Mouse (Mus musculus): ENCODE data around the gene Gm12248.

The Gm12248 gene

GRCm38 (mm10) chr11:58093021-58093528 lies at the start of gene Gm12248:
Gm12248 (minus strand) TSS chr11:58093134.
- DNase-seq (ENCODE audit: low read depth), result no peak

GRCm38 (mm10) chr11:58139466-58139865 lies 46.5 kb upstream of the Gm12248 start:
- peak; percentile 68 for DNase-seq (ENCODE audit: low read depth)

- peak; percentile 44 for DNase-seq (ENCODE audit: low read depth)
Observed at GRCm38 (mm10) chr11:58138821-58139220, 45.9 kb upstream of the Gm12248 start.

GRCm38 (mm10) chr11:58136677-58137076 lies 43.7 kb upstream of the Gm12248 start:
- no peak for DNase-seq (ENCODE audit: low read depth)

- DNase-seq (ENCODE audit: low read depth), result no peak
Observed at GRCm38 (mm10) chr11:58135296-58135695, 42.4 kb upstream of the Gm12248 start.

GRCm38 (mm10) chr11:58134869-58135268 lies 41.9 kb upstream of the Gm12248 start:
- peak; percentile 62 for DNase-seq (ENCODE audit: low read depth)

- peak; percentile 72 for DNase-seq (ENCODE audit: low read depth)
Observed at GRCm38 (mm10) chr11:58132026-58132425, 39.1 kb upstream of the Gm12248 start.

GRCm38 (mm10) chr11:58129302-58129843 lies 36.4 kb upstream of the Gm12248 start:
- no peak for DNase-seq (ENCODE audit: low read depth)

DNA sequence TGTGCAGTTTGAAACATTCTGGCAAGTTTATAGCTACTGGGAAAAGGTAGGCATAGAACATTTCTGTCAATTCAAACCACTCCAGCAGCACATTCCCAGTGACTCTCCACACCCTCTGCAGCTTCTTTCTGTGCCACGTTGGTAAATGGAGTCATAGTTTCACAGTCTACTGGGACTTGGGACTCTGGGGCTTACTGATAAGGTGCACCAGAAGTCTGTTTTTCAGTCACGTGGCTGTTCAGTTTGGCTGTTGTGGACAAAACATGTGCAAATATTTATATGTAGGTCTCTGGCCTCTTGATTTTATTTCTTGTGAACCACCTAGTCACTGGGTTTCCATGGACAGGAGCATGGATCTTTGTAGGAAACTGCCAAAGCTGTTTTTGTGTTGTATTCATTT lies 34.6 kb upstream of the Gm12248 start:
- DNase-seq (ENCODE audit: low read depth), result no peak

DNA sequence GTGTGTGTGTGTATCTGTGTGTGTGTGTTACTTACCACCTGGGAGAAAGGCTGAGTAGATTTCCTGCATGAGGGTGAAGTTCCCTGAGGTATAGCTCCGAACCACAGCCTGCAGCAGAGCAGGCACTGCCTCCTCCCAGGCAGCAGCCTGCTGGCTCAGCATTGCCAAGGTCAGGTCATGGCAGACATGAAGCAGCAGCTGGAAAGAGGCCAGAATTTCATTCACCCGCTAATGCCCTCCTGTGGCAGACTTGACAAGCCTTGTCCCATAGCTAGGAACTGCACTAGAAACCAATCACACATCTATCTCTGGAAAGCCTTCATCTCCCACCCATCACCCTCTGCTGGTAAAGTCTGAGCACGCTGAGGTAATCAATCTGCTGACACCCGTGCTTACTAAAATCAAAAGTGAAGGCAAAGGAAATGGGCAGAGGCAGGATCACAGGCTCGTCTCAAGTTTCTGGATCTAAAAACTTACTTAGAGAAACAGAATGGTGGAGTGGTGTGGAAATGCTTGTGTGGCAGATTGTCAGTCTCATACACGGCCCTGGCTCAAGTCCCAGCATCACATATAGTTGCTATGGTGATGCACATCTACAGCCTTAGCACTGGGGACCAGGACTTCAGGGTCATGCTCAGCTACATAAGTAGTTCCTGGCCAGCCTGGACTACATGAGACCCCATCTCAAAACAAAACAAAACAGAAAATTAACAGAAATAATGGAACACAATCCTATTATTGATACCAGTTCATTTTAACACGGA lies 33.6 kb upstream of the Gm12248 start:
- DNase-seq (ENCODE audit: low read depth), result no peak

- no peak for DNase-seq (ENCODE audit: low read depth)
Observed at GRCm38 (mm10) chr11:58125021-58125420, 32.1 kb upstream of the Gm12248 start.

- DNase-seq (ENCODE audit: low read depth), result no peak
Observed at GRCm38 (mm10) chr11:58123711-58124110, 30.8 kb upstream of the Gm12248 start.

DNA sequence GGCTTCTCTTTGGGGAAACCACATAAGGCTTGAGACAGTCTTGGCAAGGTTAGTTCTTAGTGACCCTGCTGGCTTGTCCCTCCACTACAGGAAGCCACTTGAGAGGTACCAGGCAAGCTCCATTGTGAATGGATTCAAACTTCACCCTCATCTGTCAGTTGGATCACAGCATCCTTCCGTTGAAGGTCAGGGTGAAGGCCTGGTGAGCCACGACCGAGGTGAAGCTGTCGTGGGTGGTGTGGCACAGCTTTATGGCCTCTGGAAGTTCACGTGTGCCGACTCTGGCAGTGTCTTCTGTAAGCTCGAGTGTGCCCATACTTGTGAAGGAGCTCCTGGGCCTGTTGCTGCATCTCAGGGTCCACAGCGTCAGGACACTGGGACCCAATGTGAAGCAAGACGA lies 28.4 kb upstream of the Gm12248 start:
- no peak for DNase-seq (ENCODE audit: low read depth)

DNA sequence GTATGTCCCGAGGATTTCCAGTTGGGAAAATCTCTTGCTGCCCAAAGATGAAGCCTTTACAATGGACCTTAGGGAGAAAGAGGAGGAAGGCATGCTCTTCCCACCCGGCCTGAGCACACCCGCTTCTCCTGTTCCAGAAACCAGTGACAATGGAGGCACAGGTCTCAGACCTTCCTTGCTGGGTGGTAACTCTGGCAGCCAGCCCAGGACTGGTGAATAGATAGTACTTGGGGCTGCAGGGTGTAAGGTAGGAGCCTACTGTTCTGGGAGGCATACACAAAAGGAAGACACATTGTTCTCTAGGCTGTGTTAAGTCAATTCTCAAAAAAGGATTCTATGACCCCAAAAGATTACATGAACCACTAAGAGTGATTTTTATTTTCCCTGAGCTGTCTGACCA lies 27.7 kb upstream of the Gm12248 start:
- DNase-seq (ENCODE audit: low read depth), result no peak

DNA sequence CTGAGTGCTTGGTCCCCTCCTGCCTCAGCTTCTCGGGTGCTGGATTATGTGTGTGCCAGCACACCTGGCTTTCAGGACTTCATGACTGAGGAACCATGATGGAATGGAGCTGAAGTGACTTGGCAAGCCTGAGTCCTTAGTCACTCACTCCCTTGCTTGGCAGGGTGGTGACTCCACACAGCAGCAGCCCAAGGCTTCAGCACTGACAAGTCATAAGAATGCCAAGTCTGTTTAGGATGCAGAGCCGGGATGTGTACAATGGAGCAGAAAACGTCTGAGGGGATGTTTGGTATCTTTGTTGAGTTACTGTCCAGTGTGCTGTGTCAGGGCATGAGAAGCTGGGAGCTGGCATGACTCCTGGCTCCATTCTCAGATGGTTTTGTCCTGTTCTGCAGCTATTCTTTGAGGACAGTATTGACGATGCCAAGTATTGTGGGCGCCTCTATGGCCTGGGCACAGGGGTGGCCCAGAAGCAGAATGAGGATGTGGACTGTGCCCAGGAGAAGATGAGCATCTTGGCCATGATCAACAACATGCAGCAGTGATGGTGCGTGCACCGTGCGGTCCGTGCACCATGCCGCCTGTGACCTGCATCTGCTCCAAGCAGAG lies 24.2 kb upstream of the Gm12248 start:
- no peak for DNase-seq (ENCODE audit: low read depth)

- no peak for DNase-seq (ENCODE audit: low read depth)
Observed at GRCm38 (mm10) chr11:58116560-58116959, 23.6 kb upstream of the Gm12248 start.

DNA sequence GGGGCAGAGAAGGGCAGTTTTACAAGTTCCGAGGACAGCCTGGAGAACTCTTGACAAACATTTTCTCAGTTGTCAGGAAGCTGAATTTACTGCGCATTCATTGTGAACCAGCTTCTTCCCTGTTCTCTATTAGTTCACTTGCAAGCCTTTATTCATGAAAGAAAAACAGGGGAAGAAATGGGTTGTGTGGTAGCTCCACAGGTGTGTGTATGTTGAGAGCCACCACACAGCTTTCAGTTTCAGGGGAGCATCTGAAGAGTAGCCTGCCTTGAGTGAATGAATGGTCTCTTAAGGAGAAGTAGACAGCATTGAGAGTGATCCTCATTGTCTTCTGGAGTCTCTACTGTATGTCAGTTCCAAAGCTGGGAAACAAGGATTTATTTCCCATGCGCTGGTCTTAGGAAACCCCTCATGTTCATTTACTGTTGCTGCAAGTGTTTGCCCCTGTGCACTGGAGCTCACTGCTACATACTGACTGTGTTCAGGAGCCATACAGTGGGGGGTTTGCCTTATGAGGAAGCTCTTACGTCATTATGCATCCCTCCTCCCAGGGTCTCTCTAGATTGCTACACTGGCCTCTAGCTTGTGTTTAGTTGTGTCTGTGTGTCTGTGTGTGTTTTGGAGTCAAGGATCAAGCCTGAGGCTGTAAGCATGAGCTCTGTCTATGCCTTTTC lies 14.9 kb upstream of the Gm12248 start:
- DNase-seq (ENCODE audit: low read depth), result no peak

- DNase-seq (ENCODE audit: low read depth), result no peak
Observed at GRCm38 (mm10) chr11:58107009-58107408, 14.1 kb upstream of the Gm12248 start.

- no peak for DNase-seq (ENCODE audit: low read depth)
Observed at GRCm38 (mm10) chr11:58104351-58104791, 11.4 kb upstream of the Gm12248 start.

GRCm38 (mm10) chr11:58103697-58104306 lies 10.9 kb upstream of the Gm12248 start, which contains the start of gene Cnot8:
Cnot8 (plus strand) TSS chr11:58104153.
- peak; percentile 99 for DNase-seq (ENCODE audit: low read depth)

DNA sequence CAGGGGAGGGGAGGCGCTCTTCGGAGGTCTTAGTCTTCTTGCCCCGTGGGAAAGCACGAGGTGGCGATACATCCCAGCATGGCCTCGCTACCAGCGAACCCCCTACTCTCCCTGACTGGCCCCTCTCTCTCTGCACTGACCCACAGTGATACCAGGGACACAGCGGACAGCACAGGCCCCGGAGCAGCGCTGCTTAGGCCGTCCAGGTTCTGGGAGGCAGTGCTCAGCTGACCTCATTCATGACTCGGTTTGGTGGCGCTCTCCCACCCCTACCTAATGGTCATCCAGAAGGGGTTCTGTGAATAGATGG lies 10.4 kb upstream of the Gm12248 start:
- DNase-seq (ENCODE audit: low read depth), result no peak

Data from naive thymus-derived CD4-positive, alpha-beta T cell, adult 2 months (primary cell).